Mouse (Mus musculus): ENCODE results near the gene Zfp229.
"Not testable (repeated sequence)": the region's sequence is repeated elsewhere in the genome, so short reads cannot be mapped to it uniquely, and the experiment has no call there.

The Zfp229 gene

DNA sequence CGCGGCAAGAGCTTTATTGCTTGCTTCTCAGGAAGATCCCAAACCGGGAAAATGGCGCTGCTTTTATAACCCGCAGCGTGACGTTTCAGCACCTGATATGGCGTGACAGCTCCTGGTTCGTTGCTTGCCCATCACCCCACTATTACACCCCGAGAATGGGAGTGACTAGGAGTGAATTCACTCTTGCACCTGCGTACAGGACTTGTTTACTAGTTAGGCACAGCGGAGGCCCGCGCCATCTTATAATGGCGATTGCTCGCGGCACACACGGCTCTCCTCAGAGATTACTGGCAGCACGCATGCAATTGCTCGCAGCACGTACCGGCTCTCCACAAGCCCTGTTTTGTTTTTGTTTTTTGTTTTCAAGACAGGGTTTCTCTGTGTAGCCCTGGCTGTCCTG, at the start of gene Zfp229:
Zfp229 (plus strand) TSS at position 301 of the 400 bp plus-strand sequence.
- DNase-seq (ENCODE audit: low spot score), result not testable (repeated sequence)

DNA sequence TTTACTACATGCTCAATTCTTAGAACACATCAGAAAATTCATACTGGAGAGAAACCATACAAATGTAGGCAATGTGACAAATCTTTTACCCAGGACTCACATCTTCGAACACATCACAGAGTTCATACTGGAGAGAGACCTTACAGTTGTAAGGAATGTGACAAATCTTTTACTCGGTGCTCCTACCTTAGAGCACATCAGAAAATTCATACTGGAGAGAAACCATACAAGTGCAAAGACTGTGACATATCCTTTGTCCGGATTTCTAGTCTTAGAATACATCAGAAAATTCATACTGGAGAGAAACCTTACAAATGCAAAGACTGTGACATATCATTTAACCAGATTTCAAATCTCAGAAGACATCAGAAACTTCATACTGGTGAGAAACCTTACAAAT, 39.0 kb upstream of the Zfp229 start, which contains the start of gene Gm10226:
Gm10226 (plus strand) TSS at position 301 of the 400 bp plus-strand sequence.
- no peak for DNase-seq (ENCODE audit: low spot score)

DNA sequence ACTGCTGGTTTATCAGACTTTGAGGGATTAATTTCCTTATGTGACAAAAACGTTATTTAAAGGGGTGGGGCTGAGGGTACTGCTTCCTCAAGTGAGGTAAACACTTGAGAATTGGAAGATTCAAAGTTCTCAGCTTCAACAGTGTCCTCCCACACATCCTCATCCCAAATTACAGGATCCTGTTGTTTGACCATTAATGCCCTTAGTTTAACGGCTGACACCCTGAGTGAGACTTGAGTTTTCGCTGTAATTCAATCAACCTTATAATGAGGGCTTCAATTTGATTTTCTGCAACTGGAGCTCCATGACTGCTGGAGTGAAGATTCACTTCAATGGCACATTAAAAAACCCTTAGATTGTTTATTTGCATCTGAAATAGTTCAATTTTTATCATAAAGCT, 37.3 kb upstream of the Zfp229 start:
- DNase-seq (ENCODE audit: low spot score), result no peak

DNA sequence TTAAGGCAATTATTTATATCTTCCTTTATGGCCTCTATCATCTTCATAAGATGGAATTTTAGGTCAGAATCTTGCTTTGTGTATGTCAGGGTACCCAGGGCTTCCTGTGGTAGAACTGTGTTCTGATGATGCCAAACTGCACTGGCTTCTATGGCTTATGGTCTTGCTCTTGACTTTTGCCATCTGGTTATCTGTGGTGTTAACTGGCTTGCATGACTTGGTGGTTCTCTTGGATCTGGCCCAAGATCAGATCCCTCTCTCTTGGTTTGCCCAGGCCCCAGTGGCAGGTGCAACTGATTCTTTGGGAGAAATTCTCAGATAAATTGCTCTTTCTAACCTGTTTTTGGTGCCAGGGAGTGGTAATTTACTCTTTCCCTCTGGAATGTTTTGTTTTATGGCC, 34.5 kb upstream of the Zfp229 start:
- no peak for DNase-seq (ENCODE audit: low spot score)

DNA sequence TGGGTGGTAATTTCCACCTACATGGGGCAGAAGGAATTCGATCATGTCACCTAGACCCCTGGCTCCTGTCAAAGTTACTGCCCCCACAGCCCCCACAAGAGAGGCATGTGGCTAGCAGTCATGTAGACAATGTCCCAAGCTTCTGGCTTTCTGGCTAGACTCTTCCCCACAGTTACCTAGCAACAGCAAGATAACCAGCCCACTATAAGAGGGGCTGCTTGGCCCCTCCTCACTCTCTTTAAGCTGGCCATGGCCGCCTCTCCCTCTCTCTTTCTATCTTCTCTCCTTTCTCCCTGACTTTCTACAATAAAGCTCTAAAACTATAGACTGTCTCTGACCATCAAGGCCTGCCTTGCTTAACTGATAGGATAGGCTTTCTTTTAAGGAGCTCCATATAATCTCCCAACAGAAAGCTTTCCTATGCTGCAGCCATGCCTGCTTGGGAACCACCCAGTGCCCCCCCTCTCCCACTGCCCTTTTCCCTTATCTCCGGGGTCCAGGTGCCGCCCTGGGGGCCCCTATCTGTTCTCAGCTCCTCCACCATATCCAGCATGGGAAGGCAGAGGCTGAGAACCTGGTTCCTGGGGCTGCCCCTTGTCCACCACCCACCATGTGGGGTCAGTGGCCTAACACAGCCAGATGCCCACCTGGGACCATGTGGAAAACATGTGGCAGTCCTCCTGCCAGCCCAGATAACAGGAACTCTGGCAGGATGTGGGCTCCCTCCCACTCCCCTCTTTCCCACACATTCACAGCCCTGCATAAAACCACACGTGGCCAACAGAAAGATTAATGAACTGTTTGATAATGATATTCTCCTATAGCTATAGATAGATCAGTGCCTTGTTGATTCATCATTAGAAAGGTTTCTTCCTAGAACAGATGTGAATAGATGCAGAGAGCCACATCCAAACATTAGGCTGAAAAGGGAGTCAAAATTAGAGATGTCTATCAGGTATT, 28.0 kb upstream of the Zfp229 start:
- DNase-seq (ENCODE audit: low spot score), result no peak

DNA sequence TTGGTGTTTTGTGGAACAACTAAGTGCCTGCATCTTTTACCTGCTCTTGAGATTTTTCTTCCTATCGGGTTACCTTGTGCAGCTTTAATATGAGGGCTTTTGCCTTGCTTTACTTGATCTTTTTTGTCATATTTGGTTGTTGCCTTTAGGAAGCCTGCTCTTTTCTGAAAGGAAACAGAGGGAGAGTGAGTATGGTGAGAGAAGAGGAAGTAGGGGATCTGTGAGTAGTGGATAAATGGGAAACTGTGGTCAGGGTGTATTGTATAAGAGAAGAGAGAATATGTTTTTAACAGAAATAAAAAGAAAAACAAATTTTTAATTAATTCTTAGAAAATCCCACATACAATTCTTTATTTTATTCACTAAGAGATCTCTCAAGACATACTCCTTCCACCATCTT, 27.2 kb upstream of the Zfp229 start:
- DNase-seq (ENCODE audit: low spot score), result no peak

DNA sequence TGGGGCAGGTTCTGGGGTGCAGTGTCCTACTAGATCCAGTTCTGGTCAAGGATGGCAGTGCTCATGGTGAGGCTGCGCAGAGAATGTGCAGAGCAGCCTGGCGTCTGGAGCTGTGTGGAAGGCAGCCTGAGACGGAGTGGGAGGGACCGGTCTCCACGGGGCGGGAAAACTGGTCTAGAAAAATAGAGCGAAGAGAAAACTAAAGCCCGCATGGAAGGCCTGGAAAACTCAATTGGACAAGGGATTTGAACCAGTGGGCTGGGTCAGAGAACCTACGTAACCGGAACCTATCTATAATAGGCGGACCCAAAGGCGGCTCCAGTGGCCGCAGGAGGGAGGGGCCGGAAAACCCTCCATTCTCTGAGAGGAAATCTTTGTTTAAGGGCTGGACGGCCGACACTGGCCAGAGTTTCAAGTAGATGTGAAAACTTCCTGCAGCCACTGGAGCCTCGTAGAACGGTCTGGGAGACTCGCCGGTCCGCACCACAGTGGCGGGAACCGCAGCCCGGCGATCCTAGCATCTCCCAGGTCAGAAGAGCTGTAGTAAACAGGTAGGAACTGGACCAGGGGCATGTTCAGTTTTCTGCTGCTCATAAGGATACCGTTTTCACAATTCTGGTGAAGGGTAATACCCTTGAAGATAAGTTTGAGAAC, 23.1 kb upstream of the Zfp229 start, which contains the start of gene Zfp760:
Zfp760 (plus strand) TSS at position 399 of the 654 bp plus-strand sequence.
- DNase-seq (ENCODE audit: low spot score), result peak; percentile 76

DNA sequence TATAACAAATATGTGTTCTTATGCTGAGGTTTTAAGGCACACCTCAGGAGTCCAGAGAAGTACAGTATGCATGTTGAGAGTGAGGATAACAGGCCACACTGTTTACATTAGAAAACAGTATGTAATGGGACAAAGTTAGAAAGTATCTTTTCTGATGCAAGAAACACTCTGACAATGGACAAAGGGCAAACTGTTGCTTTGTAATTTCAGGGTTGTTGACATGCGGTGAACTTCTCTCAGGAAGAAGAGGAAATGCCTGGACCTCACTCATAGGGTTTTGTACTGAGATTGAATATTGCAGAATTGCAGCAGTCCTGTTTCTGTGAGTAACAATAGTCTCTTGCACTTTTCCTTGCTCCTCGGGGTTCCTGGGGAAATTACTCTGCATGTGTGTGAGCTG, 22.2 kb upstream of the Zfp229 start:
- no peak for DNase-seq (ENCODE audit: low spot score)

DNA sequence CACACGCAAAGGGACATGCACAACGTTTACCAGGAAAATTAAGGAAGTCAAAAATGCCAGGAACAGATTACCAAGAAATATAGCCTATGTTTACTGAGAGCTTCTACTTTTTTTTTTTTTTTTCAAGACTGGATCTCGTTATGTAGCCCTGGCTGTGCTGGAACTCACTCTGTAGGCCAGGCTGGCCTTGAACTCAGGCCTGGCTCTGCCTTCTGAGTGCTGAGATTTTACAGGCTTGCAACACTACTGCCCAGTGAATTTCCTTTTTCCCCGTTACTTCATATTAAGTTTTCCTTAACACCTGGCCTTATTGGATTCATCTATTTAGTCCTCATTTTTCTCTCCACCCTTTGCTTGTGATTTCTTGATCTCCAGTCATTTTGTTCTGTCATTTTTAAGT, 2.5 kb downstream of the Zfp229 start:
- no peak for DNase-seq (ENCODE audit: low spot score)

DNA sequence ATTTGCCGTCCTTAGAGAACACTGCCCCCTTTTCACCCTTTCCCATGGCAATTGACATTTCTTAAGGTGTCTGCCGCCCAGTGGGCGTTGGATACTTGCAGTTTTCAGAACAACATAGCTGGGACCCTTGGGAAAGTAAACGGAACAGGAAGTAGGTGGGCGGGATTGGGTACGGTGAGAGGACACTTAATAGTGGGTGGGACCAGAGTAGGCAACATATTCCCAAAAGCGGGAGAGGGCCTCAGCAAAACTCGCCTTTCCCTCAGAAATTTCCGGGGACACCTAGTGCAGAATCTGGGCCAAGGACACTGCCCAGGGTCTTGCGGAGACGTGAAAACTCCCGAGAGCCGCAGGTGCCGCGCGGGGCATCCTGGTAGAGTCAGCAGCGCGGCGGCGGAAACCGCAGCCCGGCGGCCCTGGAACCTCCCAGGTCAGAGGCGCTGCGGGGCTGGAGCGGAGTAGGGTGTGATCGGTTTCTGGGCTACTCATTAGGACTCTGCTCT, 3.0 kb downstream of the Zfp229 start:
- peak; percentile 22 for DNase-seq (ENCODE audit: low spot score)

DNA sequence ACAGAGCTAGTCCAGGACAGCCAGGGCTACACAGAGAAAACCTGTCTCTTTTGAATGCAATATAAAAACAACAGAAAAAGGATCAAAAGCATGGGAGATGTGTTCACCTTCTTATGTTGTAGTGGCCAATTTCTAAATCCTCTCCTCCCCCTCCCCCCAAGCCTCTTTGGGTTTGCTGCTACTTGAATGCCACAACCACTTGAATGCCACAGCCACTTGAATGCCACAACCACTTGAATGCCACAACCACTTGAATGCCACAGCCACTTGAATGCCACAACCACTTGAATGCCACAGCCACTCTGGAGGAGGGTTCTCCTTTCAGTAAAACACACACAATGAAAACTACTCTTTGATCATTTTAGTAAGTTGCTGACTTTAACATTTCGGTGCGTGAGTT, 22.2 kb downstream of the Zfp229 start:
- no peak for DNase-seq (ENCODE audit: low spot score)

DNA sequence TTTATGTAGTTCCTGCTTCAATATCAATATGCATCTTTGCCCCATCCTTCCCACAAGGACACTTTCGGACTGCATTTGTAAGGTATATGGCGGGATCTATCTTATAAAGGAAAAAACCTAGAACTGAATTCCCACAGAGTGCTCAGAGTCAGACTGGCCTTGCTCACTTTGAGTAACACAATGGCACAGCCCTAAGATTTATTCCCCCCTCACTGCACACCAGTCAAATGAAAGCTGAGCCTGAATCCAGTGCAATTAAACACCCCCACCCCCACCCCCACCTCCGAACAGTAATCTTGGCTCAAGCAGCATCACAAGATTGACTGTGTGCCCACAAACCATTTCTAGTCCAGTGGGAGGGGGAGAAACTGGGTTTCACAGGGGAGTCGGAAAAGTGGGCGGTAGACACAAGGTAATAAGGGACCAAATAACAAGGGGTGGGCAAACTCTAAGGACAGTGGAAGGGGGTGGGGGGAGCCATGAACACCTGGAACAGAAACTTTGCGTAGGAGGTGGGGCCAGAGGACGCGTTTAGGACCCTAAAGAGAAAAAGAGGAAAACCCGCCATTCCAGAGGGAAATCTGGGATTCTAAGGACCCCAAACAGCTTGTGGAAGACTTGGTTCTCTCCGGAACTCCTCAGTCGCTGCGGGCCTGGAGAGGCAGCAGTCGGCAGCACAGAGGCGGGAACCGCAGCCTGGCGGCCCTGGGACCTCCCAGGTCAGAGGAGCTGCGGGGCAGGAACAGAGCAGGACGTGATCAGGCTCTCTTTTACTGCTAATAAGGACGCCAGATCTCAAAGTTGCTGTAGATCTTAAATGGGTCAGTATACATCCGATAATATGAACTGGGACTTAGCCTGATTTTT, 23.0 kb downstream of the Zfp229 start:
- no peak for DNase-seq (ENCODE audit: low spot score)

DNA sequence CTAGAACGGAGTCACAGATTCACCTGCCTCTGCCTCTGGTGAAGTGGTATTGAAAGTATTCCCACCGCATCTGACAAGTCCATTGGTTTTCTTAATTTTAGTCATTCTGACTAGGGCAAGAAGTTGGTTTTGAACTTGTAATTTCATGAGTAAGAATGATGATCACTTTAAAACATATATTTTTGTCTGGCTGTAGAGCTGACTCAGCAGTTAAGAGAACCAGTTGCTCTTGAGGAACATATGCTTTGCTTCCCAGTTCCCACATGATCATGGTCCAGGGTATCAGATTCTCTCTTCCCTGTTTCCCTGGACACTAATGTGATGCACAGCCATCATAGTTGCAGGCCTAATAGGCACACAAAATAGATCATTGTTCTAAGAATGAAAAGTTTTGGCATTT, 39.7 kb downstream of the Zfp229 start:
- DNase-seq (ENCODE audit: low spot score), result no peak

DNA sequence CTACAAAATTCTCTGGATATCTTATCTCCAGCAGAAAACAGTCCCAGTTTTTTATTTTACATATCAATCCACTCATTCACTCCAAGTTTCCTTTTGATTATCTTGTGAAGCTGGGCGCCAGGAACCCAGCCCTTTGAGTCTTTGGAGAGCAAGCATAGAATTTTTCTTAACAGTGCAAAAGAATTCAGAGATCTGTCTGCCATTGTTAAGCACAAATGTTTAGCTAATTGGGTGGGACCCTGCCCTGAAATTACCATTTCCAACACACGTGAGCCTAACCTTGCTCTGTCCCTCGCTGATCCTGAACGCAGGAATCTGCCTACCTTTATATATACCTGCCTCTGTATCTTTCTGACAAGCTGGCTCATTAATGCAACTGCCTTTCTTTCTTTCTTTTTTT, 61.7 kb downstream of the Zfp229 start:
- no peak for DNase-seq (ENCODE audit: low spot score)

DNA sequence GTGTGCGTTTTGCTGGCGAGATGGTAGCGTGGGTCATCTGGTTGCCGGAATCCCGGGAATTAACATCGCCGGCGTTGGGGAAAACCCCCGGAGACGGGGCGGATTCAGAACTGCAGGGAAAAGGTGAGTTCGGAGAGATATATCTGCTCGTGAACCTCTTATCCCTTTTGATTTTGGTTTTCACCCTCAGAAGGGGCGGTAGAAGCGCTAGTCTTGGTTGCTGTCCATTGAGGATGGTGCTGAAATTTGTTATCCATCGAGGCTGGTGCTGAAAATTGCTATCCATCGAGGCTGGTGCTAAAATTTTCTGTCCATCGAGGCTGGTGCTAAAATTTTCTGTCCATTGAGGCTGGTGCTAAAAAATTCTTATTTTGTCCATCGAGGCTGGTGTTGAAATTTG, 70.8 kb downstream of the Zfp229 start:
- not testable (repeated sequence) for DNase-seq (ENCODE audit: low spot score)

All from left cerebral cortex, adult 11 months (tissue).